Mouse (Mus musculus) MEL (cell line): Measurements from ENCODE around the gene Galnt13. TPM values are rescaled to one million over a fixed set of nuclear protein-coding genes. Genes with fewer than 3 reads are reported as not detected.

Experiments used
- DNase-seq: peaks from one replicate; pipeline ENCODE4 v3.0.0; 2011; ENCODE audit warnings: low read depth, low spot score
- H3K27ac ChIP-seq: 2 replicates; pipeline ENCODE4 v1.5.1; 2012; ENCODE audit warnings: low read depth, mild to moderate bottlenecking, control low read depth, low read length, moderate library complexity; ENCODE audit not compliant: control insufficient read depth
- H3K27me3 ChIP-seq, 2 experiments: fragments of 150-350 bp in 1 of 2; sonication (generic) in 1 of 2; 2 replicates each; pipeline ENCODE4 v1.6.1; 2012; ENCODE audit warnings: low read length in 2 of 2, mild to moderate bottlenecking in 2 of 2, improper control_type of control experiment in 1 of 2, moderate library complexity in 1 of 2; ENCODE audit not compliant: insufficient read depth in 2 of 2, control insufficient read depth in 1 of 2
- H3K36me3 ChIP-seq, 2 experiments: 2 replicates each; pipeline ENCODE4 v1.6.1; 2012 to 2014; ENCODE audit warnings: low read length in 2 of 2, improper control_type of control experiment in 1 of 2, inconsistent platforms in 1 of 2, mild to moderate bottlenecking in 1 of 2; ENCODE audit not compliant: insufficient read depth in 2 of 2, control insufficient read depth in 1 of 2
- H3K4me1 ChIP-seq, 2 experiments: fragments of 150-350 bp in 1 of 2; sonication (generic) in 1 of 2; 2 replicates each; pipeline ENCODE4 v1.6.1; 2012; ENCODE audit warnings: low read length in 2 of 2, improper control_type of control experiment in 1 of 2, mild to moderate bottlenecking in 1 of 2; ENCODE audit not compliant: insufficient read depth in 2 of 2, control insufficient read depth in 1 of 2
- H3K4me3 ChIP-seq, 2 experiments: fragments of 150-350 bp in 1 of 2; sonication (generic) in 1 of 2; 2 replicates each; pipeline ENCODE4 v1.5.1; 2012; ENCODE audit warnings: low read depth in 2 of 2, low read length in 2 of 2, mild to moderate bottlenecking in 2 of 2, moderate library complexity in 2 of 2, control low read depth in 1 of 2, improper control_type of control experiment in 1 of 2; ENCODE audit not compliant: control insufficient read depth in 1 of 2, insufficient read depth in 1 of 2
- H3K79me2 ChIP-seq: 2 replicates; pipeline ENCODE4 v1.6.1; 2012; ENCODE audit warnings: mild to moderate bottlenecking, low read length, moderate library complexity; ENCODE audit not compliant: control insufficient read depth, poor library complexity, insufficient read depth
- H3K9ac ChIP-seq: 2 replicates; pipeline ENCODE4 v1.6.1; 2012; ENCODE audit warnings: low read depth, mild to moderate bottlenecking, control low read depth, low read length, moderate library complexity; ENCODE audit not compliant: control insufficient read depth, poor library complexity, severe bottlenecking
- H3K9me3 ChIP-seq: fragments of 150-350 bp; sonication (generic); replicated peaks from 2 replicates; pipeline ENCODE4 v1.6.1; 2012; ENCODE audit warnings: mild to moderate bottlenecking, low read length, improper control_type of control experiment, moderate library complexity; ENCODE audit not compliant: insufficient read depth
- CHD2 ChIP-seq: IDR thresholded peaks from 2 replicates; pipeline ENCODE4 v1.6.1; 2011; ENCODE audit warnings: low read length, improper control_type of control experiment
- ELF1 ChIP-seq: IDR thresholded peaks from 2 replicates; pipeline ENCODE4 v1.6.1; 2014; ENCODE audit warnings: low read depth, mild to moderate bottlenecking, inconsistent platforms, low read length, improper control_type of control experiment, moderate library complexity
- EP300 ChIP-seq, 2 experiments: IDR thresholded peaks; 2 replicates each; pipeline ENCODE4 v1.6.1; 2011; ENCODE audit warnings: improper control_type of control experiment in 2 of 2, low read length in 2 of 2, low read depth in 1 of 2, mild to moderate bottlenecking in 1 of 2
- ETS1 ChIP-seq: IDR thresholded peaks from 2 replicates; pipeline ENCODE4 v1.6.1; 2012; ENCODE audit warnings: low read depth, mild to moderate bottlenecking, inconsistent platforms, low read length, improper control_type of control experiment, moderate library complexity
- GABPA ChIP-seq: IDR thresholded peaks from 2 replicates; pipeline ENCODE4 v1.6.1; 2012; ENCODE audit warnings: low read depth, mild to moderate bottlenecking, inconsistent platforms, low read length, improper control_type of control experiment, moderate library complexity
- GATA1 ChIP-seq: IDR thresholded peaks from 2 replicates; pipeline ENCODE4 v1.6.1; 2011; ENCODE audit warnings: low read depth, low read length, improper control_type of control experiment
- JUND ChIP-seq: IDR thresholded peaks from 2 replicates; pipeline ENCODE4 v1.6.1; 2011; ENCODE audit warnings: low read depth, mild to moderate bottlenecking, improper control_type of control experiment, low read length
- KAT2A ChIP-seq: conservative IDR thresholded peaks from 2 replicates; pipeline ENCODE4 v1.6.1; 2012; ENCODE audit warnings: low read depth, low read length, improper control_type of control experiment, inconsistent platforms
- MAFK ChIP-seq: IDR thresholded peaks from 2 replicates; pipeline ENCODE4 v1.6.1; 2011; ENCODE audit warnings: low read depth, mild to moderate bottlenecking, low read length, improper control_type of control experiment, borderline replicate concordance
- MAX ChIP-seq: IDR thresholded peaks from 2 replicates; pipeline ENCODE4 v1.6.1; 2011; ENCODE audit warnings: low read length, improper control_type of control experiment
- MYC ChIP-seq: IDR thresholded peaks from 2 replicates; pipeline ENCODE4 v1.6.1; 2011; ENCODE audit warnings: low read depth, mild to moderate bottlenecking, low read length, improper control_type of control experiment, moderate library complexity
- NELFE ChIP-seq: IDR thresholded peaks from 2 replicates; pipeline ENCODE4 v1.6.1; 2011; ENCODE audit warnings: low read depth, low read length, improper control_type of control experiment
- POLR2A ChIP-seq, 2 experiments: IDR thresholded peaks; 2 replicates each; pipeline ENCODE4 v1.6.1; 2011 to 2012; ENCODE audit warnings: low read length in 2 of 2, mild to moderate bottlenecking in 2 of 2, control low read depth in 1 of 2, improper control_type of control experiment in 1 of 2, low read depth in 1 of 2, moderate library complexity in 1 of 2; ENCODE audit not compliant: control insufficient read depth in 1 of 2, insufficient read depth in 1 of 2, poor library complexity in 1 of 2
- POLR2AphosphoS2 ChIP-seq: IDR thresholded peaks from 2 replicates; pipeline ENCODE4 v1.6.1; 2011; ENCODE audit warnings: low read length, improper control_type of control experiment
- POLR2AphosphoS5 ChIP-seq: IDR thresholded peaks from 2 replicates; pipeline ENCODE4 v1.6.1; 2012; ENCODE audit warnings: low read depth, borderline replicate concordance, mild to moderate bottlenecking, inconsistent platforms, low read length, moderate library complexity, mixed read lengths
- SMC3 ChIP-seq: IDR thresholded peaks from 2 replicates; pipeline ENCODE4 v1.6.1; 2011; ENCODE audit warnings: low read depth, low read length, improper control_type of control experiment
- TAL1 ChIP-seq: IDR thresholded peaks from 2 replicates; pipeline ENCODE4 v1.6.1; 2012; ENCODE audit warnings: mild to moderate bottlenecking, inconsistent platforms, low read length, moderate library complexity, mixed read lengths
- TBP ChIP-seq: IDR thresholded peaks from 2 replicates; pipeline ENCODE4 v1.8.0; 2011; ENCODE audit warnings: low read depth, low read length, improper control_type of control experiment
- TCF12 ChIP-seq: IDR thresholded peaks from 2 replicates; pipeline ENCODE4 v1.6.1; 2014; ENCODE audit warnings: low read depth, mild to moderate bottlenecking, inconsistent platforms, low read length, improper control_type of control experiment, moderate library complexity
- USF1 ChIP-seq: IDR thresholded peaks from 2 replicates; pipeline ENCODE4 v1.6.1; 2014; ENCODE audit warnings: low read depth, mild to moderate bottlenecking, inconsistent platforms, low read length, improper control_type of control experiment, moderate library complexity
- USF2 ChIP-seq, 2 experiments: IDR thresholded peaks; 2 replicates each; pipeline ENCODE4 v1.6.1; 2011 to 2012; ENCODE audit warnings: improper control_type of control experiment in 2 of 2, low read length in 2 of 2, borderline replicate concordance in 1 of 2, inconsistent platforms in 1 of 2, low read depth in 1 of 2, mild to moderate bottlenecking in 1 of 2; ENCODE audit not compliant: insufficient read depth in 1 of 2
- ZKSCAN1 ChIP-seq: IDR thresholded peaks from 2 replicates; pipeline ENCODE4 v1.6.1; 2012; ENCODE audit warnings: low read depth, mild to moderate bottlenecking, inconsistent platforms, low read length, improper control_type of control experiment, moderate library complexity
- ZMIZ1 ChIP-seq: IDR thresholded peaks from 2 replicates; pipeline ENCODE4 v1.6.1; 2012; ENCODE audit warnings: low read depth, mild to moderate bottlenecking, inconsistent platforms, low read length, improper control_type of control experiment, moderate library complexity
- polyA plus RNA-seq, 2 experiments: library from polyadenylated mRNA; stranded (reverse) in 1 of 2; unstranded in 1 of 2; fragments of >175 nt in 1 of 2; fragments of >200 nt in 1 of 2; gene quantifications; 2 replicates each; pipeline versions ENCODE4 v1.2.1 to v1.2.4; 2012; ENCODE audit warnings: low replicate concordance in 2 of 2, low read depth in 1 of 2; ENCODE audit not compliant: insufficient read length in 2 of 2, insufficient read depth in 1 of 2, missing spikeins in 1 of 2
- total RNA-seq: library from RNA; depleted of rRNA; stranded (reverse); fragments of 300-350 nt; gene quantifications from 2 replicates; pipeline ENCODE4 v1.2.3, GENCODE M21; 2012

Galnt13 gene
- total and polyA plus RNA-seq, 3 experiments: not detected

DNA sequence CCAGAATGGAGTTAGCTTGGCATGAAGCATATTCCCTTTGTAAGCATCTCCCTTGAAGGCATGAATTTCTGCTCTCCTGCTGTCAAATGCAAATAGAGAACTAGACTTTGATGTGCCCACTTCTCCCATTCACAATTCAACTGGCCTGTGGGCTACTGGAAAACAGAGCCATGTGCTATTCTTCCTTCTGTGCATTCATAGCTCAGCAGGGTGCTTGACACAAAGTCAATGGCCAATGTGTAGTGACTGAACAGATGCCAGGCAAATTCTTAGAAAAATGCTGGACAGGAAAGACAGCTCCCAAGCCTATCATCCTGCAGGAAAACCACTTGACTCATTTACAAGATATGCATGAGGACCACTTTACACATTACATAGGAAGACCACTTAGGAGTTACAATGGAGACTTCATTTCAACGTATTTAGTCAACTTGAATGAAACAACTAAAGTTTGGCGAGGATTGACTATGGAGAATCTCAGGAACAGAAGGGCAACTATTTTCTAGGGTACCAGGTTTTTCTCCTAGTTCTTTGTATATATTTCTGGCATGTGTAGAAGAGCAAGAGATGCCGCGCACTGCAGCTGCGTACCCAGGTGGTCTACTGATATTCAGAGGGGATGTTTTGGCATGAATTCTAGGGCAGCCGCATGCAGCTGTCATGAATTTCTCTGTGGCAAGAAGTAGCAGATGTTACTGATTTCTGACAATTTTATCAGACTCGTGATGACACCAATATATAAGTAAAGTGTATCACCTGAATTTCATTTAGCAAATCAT, 470.4 kb downstream of the Galnt13 start:
- H3K4me3 ChIP-seq: no peak overlapping the region
- no peaks in the 10 kb centered on the region for H3K4me1 ChIP-seq
- H3K27ac ChIP-seq: no peak overlapping the region
- DNase-seq: no peak
- no peaks in the 10 kb centered on the region for H3K79me2 ChIP-seq
- H3K9ac ChIP-seq: no peak overlapping the region
- H3K27me3 ChIP-seq: no peaks in the 10 kb centered on the region
- no peaks in the 10 kb centered on the region for H3K36me3 ChIP-seq
- no peaks in the 10 kb centered on the region for H3K9me3 ChIP-seq
- TF ChIP-seq MAX (no peak), JUND (no peak), ZKSCAN1 (no peak), USF2 (IDR thresholded peaks at IDR 0.05; ENCODE audit: borderline replicate concordance in 1 of 2, insufficient read depth in 1 of 2, low read depth in 1 of 2, low read length in 2 of 2) (no peak)

DNA sequence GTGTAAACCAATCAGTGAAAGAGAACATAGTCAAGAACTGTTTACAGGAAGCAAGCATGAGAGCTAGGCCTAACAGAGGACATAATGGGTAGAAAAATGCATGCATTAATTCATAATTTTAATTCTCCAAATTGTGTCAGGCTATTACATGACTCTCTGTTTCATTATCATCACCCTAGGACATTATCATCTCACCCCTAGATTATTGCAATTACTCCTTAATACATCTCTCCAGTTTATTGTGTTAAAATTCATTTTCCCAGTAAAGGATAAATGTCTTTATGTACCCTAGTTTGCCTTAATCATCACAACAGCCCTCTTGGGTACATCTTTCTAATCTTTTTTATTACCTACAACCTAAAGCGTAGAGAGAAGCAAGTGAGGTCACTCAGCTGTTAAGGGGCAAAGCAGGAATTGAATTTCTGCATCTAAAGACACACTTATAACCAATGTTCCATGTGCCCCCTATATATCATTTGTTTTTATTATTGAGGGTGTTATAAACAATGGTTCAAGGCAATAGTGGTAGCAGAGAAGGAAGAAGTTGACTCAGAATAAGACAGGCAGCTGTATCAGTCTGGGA, 479.1 kb downstream of the Galnt13 start:
- no peak overlapping the region for H3K27ac ChIP-seq
- H3K36me3 ChIP-seq: no peaks in the 10 kb centered on the region
- no peaks in the 10 kb centered on the region for H3K27me3 ChIP-seq
- no peak for DNase-seq
- H3K9me3 ChIP-seq: no peaks in the 10 kb centered on the region
- TF ChIP-seq ELF1: no peak
- no peak for TF ChIP-seq TBP
- no peak for TF ChIP-seq TCF12
- TF ChIP-seq MAFK: no peak
- TF ChIP-seq POLR2AphosphoS2: no peak
- TF ChIP-seq TAL1: no peak
- TF ChIP-seq KAT2A: no peak
- TF ChIP-seq SMC3: no peak
- no peak for TF ChIP-seq POLR2AphosphoS5
- TF ChIP-seq ZMIZ1: no peak
- TF ChIP-seq POLR2A (IDR thresholded peaks at IDR 0.05; ENCODE audit: control insufficient read depth in 1 of 2, insufficient read depth in 1 of 2, low read depth in 1 of 2, low read length in 2 of 2, poor library complexity in 1 of 2): no peak
- no peak for TF ChIP-seq GATA1
- no peak for TF ChIP-seq EP300 (IDR thresholded peaks at IDR 0.05; ENCODE audit: low read depth in 1 of 2, low read length in 2 of 2)
- no peak for TF ChIP-seq MYC
- TF ChIP-seq USF1: no peak
- no peak for TF ChIP-seq ETS1
- no peak for TF ChIP-seq CHD2
- TF ChIP-seq GABPA: no peak
- TF ChIP-seq NELFE: no peak
- TF ChIP-seq, all 39 proteins: peak for 0
- Histone ChIP-seq H3K9ac (no peak overlapping the region), H3K79me2 (no peaks in the 10 kb centered on the region), H3K4me3 (no peak overlapping the region), H3K4me1 (no peaks in the 10 kb centered on the region)
